Mouse (Mus musculus): Measurements from ENCODE around the gene Txndc9.
A peak's percentile ranks its signal among the peaks of the same experiment; 100 is the strongest.
"Not testable (repeated sequence)": the region's sequence is repeated elsewhere in the genome, so short reads cannot be mapped to it uniquely, and the experiment has no call there.

Gene Txndc9

DNA sequence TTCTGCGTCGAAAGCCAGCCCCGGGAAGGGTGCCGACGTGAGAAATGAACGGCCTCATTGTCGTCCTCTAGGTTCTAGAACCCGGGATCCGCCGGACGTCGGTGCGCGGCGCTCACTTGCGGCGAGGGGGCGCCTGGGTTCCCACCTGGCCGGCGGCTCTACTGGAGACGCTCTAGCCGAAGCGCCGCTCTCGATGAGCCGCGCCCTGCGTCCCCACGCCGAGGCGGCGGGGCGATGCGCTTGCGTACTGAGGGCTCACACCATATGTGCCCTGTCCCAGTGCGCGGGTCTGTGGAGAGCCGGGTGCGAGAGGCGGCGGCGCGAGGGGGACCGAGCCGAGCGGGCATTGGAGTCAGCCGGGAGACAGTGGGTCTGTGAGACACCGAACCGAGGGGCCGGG lies at the start of gene Txndc9, which contains the start of gene Eif5b:
TSS of gene Txndc9 (minus strand) at position 27 of the 400 bp plus-strand sequence.
TSS of gene Eif5b (plus strand) at position 144 of the 400 bp plus-strand sequence.
- peak; percentile 96 to 98 for DNase-seq

DNA sequence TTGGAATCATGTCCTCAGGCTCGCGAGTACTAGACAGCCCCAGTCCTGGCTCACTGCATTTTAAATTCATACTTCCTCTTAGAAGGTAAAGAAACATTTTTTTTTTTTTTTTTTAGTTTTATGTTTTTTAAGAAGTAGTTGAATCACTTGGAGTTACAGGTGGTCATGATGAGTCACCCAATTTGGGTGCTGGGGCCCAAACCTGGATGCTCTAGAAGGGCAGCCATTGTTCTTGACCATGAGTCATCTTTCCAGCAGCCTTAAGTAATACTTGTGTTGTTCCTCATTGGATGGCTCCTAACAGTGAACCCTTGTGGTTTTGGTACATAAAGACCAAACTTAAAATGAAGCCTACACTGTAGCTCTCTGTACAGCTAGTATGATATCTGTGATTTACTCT lies 41.2 kb upstream of the Txndc9 start:
- DNase-seq, result no peak

- no peak for DNase-seq
These were observed 39.7 kb upstream of the Txndc9 start for GRCm38 (mm10) chr1:38037375-38037774.

- no peak for DNase-seq
These were observed 37.8 kb upstream of the Txndc9 start for GRCm38 (mm10) chr1:38035521-38035920.

DNA sequence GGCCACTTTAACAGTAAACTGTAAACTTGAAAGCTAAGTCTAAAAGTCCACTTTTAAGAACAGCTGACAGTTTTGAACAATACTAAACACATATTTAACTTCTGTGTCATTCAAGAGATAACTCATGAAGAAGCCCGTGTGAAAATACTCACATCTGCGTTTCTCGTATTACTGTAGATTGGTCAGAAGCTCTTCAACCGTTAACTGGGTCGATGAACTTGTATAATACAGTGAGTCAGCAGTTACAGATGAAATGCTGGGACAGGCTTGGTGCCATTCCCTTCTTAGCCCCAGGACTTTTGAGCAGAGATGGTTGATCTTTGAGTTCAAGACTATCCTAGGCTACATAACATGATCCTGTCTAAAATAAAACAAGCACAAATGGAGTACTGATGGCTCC lies 33.7 kb upstream of the Txndc9 start:
- DNase-seq, result no peak

GRCm38 (mm10) chr1:38027301-38027700 lies 29.6 kb upstream of the Txndc9 start:
- no peak for DNase-seq

DNA sequence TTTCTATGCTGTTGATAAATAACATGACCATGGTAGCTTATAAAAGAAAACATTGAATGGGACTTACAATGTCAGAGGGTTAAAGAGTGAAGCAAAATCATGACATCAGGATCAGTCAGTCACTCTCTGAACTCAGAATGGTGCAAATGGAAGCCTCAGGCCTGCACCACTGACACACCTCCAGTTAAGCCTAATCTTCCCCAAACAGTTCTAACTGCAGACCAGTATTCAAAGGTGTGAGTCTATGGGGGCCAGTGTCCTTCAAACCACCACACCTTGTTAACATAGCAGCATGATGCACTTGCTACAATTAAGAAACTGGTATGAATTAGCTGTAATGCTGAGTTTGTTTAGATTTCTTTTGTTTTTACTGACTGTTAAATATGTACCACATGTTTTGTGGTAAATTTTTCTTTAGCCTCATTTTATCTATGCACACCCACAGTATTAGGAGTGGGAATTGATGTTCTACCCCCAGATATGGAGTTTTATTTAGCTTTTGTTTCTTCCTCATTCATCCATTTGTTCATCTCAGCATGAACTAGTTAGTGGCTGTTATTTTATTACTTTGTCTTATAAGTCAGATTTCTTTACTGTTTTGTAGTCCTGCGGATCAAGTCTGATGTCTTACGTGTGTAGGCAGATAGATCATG lies 17.0 kb upstream of the Txndc9 start:
- no peak for DNase-seq

DNA sequence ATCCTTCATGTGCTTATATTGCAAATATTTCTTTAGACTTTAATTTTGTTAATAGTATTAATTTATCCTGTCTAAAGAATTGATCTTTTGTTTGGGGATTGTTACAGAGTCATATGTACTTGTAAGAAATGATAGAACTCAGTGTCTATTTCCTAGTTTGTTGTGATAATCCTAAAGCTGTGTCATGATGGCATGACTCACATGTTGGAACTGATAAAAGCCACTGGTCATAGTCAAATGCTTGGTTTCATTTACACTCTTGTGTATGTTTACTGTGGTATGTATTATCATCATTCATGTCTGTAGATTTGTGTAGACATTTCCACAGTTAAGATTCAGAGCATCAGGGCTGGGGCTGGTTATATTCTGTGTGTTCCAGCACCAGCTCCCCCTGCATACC lies 14.8 kb upstream of the Txndc9 start:
- DNase-seq, result no peak

DNA sequence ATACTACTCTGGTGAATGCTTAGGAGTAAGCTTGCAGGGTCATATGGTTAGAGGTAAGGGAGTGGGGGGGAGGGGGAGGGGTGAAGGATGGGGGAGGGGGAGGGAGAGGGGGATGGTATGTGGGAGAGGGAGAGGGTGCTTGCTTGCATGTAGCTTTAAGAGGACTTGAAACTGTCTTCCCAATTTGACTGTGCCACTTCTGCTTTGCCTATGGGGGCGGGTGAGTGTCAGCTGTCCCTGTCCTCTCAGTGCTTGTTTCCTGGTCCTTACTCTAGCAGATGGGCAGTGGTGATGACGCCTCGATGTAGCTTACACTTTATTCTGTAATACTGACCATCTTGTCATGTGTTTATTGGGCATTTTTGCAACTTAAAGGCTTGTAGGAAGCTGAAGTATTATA lies 14.4 kb upstream of the Txndc9 start:
- DNase-seq, result no peak

- DNase-seq, result no peak
These were observed 14.0 kb upstream of the Txndc9 start for GRCm38 (mm10) chr1:38011647-38012046.

GRCm38 (mm10) chr1:38006741-38007140 lies 9.0 kb upstream of the Txndc9 start:
- DNase-seq, result no peak

GRCm38 (mm10) chr1:38003046-38003445 lies 5.4 kb upstream of the Txndc9 start:
- no peak for DNase-seq

- no peak for DNase-seq
These were observed 4.3 kb upstream of the Txndc9 start for GRCm38 (mm10) chr1:38001956-38002355.

- no peak for DNase-seq
These were observed 3.2 kb upstream of the Txndc9 start for GRCm38 (mm10) chr1:38000844-38001243.

- DNase-seq, result no peak
These were observed 1.9 kb upstream of the Txndc9 start for GRCm38 (mm10) chr1:37999552-37999951.

DNA sequence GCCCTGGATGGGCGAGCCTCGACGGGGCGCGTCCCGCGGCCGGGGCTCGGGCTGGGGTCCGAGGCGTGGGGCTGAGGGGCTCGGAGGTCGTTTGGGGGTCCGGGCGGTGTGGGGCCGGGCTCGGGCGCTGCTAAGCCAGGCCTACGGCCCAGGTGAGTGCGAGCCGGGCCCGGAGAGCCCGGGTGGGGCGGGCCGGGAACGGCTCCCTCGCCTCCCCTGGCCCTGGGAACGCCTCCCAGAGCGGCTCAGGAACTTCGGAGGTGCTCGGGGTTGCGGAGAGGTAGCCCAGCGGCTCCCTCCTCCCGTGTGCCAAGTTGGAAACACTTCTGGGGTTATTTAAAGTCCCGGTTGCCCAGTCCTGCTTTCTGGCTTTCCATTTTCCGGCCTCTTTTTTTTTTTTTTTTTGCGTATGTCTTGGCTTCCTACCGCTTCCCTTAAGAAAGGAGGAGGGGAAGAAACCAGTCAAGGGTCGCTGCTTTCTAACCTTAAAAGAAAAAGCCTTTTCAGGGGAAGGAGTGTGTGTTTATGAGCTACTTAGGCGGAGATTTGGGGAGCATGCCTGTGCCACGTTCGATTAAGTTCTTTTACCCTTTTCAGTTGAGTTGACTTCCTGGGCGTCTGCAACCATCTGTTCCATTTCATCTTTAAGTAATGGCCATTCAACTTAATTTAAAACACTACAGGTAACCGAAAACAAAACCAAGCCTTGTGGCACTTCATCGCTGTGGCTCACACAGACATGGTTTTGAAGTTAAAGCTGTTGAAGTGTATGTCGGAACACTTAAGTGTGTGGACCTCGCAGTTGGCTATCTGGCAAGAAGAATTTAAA lies 892 bp upstream of the Txndc9 start:
- no peak for DNase-seq

DNA sequence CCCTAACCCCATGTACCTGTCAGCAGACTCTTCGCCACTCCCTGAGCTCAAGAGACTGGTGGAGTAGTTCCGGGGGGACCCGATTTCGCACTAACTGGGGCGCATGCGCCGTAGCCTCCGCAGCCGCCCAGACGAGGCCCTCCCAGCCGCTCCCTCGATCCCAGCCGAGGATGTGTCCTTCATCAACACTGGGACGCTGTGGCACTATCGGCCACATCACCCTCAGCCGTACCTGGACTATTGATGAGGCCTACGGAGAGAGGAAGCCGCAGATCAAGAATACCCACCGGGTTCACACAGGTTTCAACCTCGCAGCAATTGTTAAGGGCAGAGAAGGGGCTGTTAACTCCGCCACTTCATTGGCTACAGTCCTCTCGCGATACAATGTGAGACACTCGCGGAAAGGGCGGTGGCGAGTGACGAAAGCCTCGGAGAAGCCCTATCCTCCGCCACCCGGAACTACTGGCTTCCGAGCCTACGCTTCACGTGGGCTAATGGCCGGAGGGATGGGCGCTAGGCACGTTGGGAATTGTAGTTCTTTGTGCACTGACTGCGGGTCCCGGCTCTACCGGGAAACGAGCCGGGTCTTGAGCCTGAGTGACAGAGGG lies 712 bp downstream of the Txndc9 start:
- DNase-seq, result peak; percentile 97 to 98

GRCm38 (mm10) chr1:37996226-37996625 lies 1.5 kb downstream of the Txndc9 start:
- no peak for DNase-seq

GRCm38 (mm10) chr1:37987856-37988255 lies 9.8 kb downstream of the Txndc9 start:
- DNase-seq, result no peak

DNA sequence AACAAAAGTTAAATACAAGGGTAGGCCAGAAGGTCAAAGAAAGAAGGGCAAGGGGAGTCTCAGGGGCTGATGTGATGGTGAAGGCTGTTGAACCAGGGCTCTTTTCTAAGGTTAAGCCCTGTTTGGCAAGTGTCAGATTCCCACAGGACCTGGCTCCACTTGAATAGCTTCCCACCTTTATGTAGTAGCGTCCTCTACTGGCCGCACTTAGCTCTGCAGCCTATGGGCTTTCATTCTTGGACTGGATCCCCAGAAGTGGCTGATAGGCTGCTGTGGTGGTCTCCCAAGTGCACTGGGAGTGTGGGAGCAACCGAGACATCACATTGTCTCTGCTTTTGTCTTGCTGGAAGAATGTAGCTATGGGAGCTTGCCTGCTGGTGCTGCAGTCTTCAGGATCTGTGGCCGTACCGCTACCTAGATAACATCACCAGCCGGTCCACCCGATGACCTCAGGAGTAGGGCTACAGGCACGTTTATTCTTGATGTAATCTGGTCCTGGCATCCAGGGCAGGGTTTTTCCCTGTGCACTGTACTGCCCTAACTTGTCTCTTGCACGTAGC lies 11.8 kb downstream of the Txndc9 start:
- peak; percentile 57 to 73 for DNase-seq

DNA sequence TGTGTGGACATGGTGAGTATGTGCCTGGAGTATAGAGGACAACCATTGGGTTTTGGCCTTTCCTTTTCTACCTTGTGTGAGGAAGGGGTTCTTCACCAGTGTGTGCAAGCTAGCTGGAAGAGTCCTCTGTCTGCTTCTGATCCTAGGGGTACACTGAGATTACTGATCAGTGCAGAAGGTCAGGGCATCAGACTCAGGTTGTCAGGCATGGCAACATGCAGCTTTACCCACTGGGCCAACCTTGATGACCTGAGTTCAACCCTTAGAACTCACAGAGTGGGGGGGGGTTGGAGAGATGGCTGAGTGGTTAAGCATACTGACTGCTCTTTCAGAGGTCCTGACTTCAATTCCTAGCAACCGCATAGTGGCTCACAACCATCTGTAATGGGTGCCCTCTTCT lies 13.4 kb downstream of the Txndc9 start:
- DNase-seq, result no peak

GRCm38 (mm10) chr1:37977303-37977702 lies 20.4 kb downstream of the Txndc9 start:
- no peak for DNase-seq

DNA sequence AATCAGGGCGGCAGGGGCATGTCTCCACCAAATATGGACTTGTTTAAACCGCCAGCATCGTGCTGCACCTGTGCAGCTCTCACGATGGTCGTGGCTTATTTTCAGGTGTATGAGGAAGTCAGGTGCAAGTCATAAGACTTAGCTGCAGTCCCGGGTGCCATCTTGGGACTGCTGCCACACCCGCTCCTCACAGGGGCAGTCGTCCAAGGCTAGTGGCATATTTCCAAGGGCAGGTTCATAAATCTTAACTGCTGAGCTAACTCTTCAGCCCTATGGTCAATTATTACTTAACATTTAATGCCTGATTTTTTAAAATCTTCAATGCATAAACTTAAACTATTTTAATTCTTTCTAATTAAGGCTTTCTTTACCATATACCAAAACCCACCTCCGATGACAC lies 21.0 kb downstream of the Txndc9 start:
- not testable (repeated sequence) for DNase-seq

- no peak for DNase-seq
These were observed 26.2 kb downstream of the Txndc9 start for GRCm38 (mm10) chr1:37971520-37971919.

Data from cerebellum, postnatal 10 days (tissue).